Mouse (Mus musculus) liver, postnatal 0 days (tissue): ENCODE results near the gene Tnni3k. TPM values are rescaled to one million over a fixed set of nuclear protein-coding genes. Genes with fewer than 3 reads are reported as not detected.

ENCODE experiments used
- ATAC-seq: fragments of 200-750 bp; cut with Nextera tagmentation; 2 replicates; pipeline ENCODE4 v1.8.0; 2017; ENCODE audit warnings: mild to moderate bottlenecking, moderate library complexity
- DNase-seq: peaks from one replicate; pipeline ENCODE4 v3.0.0-alpha.2; 2016
- H3K27ac ChIP-seq: fragments of 300-500 bp; sonication (generic); 2 replicates; pipeline ENCODE4 v1.5.1; 2014; ENCODE audit warnings: antibody characterized with exemption, moderate library complexity, mild to moderate bottlenecking, low read depth
- H3K27me3 ChIP-seq: fragments of 300-500 bp; sonication (generic); 2 replicates; pipeline ENCODE4 v1.6.1; 2014; ENCODE audit warnings: low read length, control low read depth, mixed read lengths; ENCODE audit not compliant: insufficient read depth
- H3K36me3 ChIP-seq: fragments of 300-500 bp; sonication (generic); replicated peaks from 2 replicates; pipeline ENCODE4 v1.6.1; 2014; ENCODE audit warnings: mild to moderate bottlenecking, control low read depth, low read length, moderate library complexity, mixed read lengths; ENCODE audit not compliant: insufficient read depth
- H3K4me1 ChIP-seq: fragments of 300-500 bp; sonication (generic); 2 replicates; pipeline ENCODE4 v1.6.1; 2014; ENCODE audit warnings: antibody characterized with exemption, mild to moderate bottlenecking, control low read depth; ENCODE audit not compliant: insufficient read depth
- H3K4me2 ChIP-seq: fragments of 300-500 bp; sonication (generic); 2 replicates; pipeline ENCODE4 v1.6.1; 2014; ENCODE audit warnings: low read depth, mild to moderate bottlenecking, low read length, moderate library complexity, mixed read lengths
- H3K4me3 ChIP-seq: fragments of 300-500 bp; sonication (generic); 2 replicates; pipeline ENCODE4 v1.5.1; 2014; ENCODE audit warnings: low read depth, low read length
- H3K9ac ChIP-seq: fragments of 300-500 bp; sonication (generic); replicated peaks from 2 replicates; pipeline ENCODE4 v1.6.1; 2014; ENCODE audit warnings: mild to moderate bottlenecking, moderate library complexity
- H3K9me3 ChIP-seq: fragments of 300-500 bp; sonication (generic); 2 replicates; pipeline ENCODE4 v1.6.1; 2016; ENCODE audit warnings: mild to moderate bottlenecking, control low read depth, low read length, mixed read lengths
- CTCF ChIP-seq: sonication (generic); IDR thresholded peaks from 2 replicates; pipeline ENCODE4 v1.5.1; 2016; ENCODE audit warnings: antibody characterized with exemption, low read depth
- EP300 ChIP-seq: IDR thresholded peaks from 2 replicates; pipeline ENCODE4 v1.6.1; 2016; ENCODE audit warnings: antibody characterized with exemption, low read depth, mild to moderate bottlenecking
- WGBS: fragments of 180-500 bp; shearing (Covaris S2); extraction: QIAGEN DNeasy Blood & Tissue Kit; methylation state at CpG from one replicate; pipeline ENCODE4 v1.1.7; 2014; ENCODE audit not compliant: insufficient replicate concordance; 5-methylcytosine and 5-hydroxymethylcytosine counted together
- polyA plus RNA-seq: library from polyadenylated mRNA; unstranded; fragments of >200 nt; fragmentation: Nextera tagmentation; extraction: Ambion mirVana; gene quantifications from 2 replicates; pipeline ENCODE4 v1.2.1, GENCODE M21; 2015

Tnni3k gene
- polyA plus RNA-seq, 1 experiment from 2014 or later, result not detected

DNA sequence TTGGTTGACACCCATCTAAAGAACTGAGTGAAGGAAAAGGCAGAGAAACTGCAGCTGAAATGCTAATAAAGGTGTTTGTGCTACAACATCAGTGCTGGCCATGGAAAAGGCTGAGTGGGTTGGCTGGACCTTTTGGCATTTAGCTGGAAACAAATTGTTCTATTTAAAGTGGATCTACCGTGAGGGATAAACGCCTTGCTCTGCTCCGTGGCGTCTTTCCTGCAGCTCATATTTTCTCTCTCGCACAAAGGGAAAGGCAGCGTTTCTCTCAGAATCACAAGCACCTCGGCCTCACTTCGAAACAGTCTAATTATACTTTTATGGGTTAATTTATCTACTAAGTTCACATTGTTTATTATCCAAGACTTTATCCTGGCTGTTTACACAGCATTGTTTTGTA is 254.8 kb downstream of the Tnni3k start:
- no peak for TF ChIP-seq EP300
- no peak for TF ChIP-seq CTCF
- H3K9me3 ChIP-seq, result no peaks in the 10 kb centered on the region
- H3K4me2 ChIP-seq, result no peak overlapping the region
- H3K9ac ChIP-seq, result no peak overlapping the region
- no peak overlapping the region for H3K27ac ChIP-seq
- ATAC-seq, result no peak
- H3K4me1 ChIP-seq, result no peaks in the 10 kb centered on the region
- H3K4me3 ChIP-seq, result no peak overlapping the region
- WGBS, result 83% methylated on average over 8 of the region's 8 CpGs
- no peaks in the 10 kb centered on the region for H3K27me3 ChIP-seq
- H3K36me3 ChIP-seq, result no peaks in the 10 kb centered on the region
- DNase-seq, result no peak

- Histone ChIP-seq H3K9ac (no peak overlapping the region), H3K9me3 (no peaks in the 10 kb centered on the region), H3K4me1 (no peaks in the 10 kb centered on the region), H3K27ac (no peak overlapping the region), H3K4me2 (no peak overlapping the region), H3K27me3 (no peaks in the 10 kb centered on the region), H3K4me3 (no peak overlapping the region), H3K36me3 (no peaks in the 10 kb centered on the region)
- 75% methylated on average over 4 of the region's 4 CpGs for WGBS
- no peak for TF ChIP-seq EP300
- no peak for TF ChIP-seq CTCF
- DNase-seq (no peak), ATAC-seq (no peak)
Observed at GRCm38 (mm10) chr3:154798806-154799205, 256.4 kb downstream of the Tnni3k start.

- H3K4me2 ChIP-seq, result no peak overlapping the region
- no peaks in the 10 kb centered on the region for H3K36me3 ChIP-seq
- TF ChIP-seq CTCF (no peak), EP300 (no peak)
- WGBS, result 72% methylated on average over 4 of the region's 4 CpGs
- ATAC-seq (no peak), DNase-seq (no peak)
- no peak overlapping the region for H3K27ac ChIP-seq
- H3K9me3 ChIP-seq, result no peaks in the 10 kb centered on the region
- H3K27me3 ChIP-seq, result no peaks in the 10 kb centered on the region
- no peaks in the 10 kb centered on the region for H3K4me1 ChIP-seq
- H3K4me3 ChIP-seq, result no peak overlapping the region
- no peak overlapping the region for H3K9ac ChIP-seq
Observed at GRCm38 (mm10) chr3:154793571-154793970, 261.6 kb downstream of the Tnni3k start.

GRCm38 (mm10) chr3:154787611-154788010 is 267.6 kb downstream of the Tnni3k start:
- H3K4me1 ChIP-seq, result no peaks in the 10 kb centered on the region
- ATAC-seq, result no peak
- 62% methylated on average over 3 of the region's 3 CpGs for WGBS

DNA sequence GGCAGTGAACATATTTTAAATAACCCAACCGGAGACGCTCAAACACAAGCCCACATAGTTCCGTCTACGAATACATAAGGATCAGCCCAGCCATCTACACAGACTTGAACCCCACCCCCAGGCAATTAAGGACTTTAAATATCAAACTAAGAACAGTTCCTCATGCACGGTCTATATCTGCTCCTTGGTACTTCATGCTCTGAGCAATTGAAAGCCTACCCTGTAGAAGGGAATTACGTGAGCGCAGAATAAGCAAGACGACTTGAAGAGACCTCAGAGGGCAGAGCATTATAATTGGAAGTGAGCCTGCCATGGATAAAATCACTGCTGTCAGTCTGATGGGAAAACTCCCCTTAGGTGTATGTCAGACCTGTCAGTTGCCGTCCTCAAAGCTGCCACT is 268.9 kb downstream of the Tnni3k start:
- Histone ChIP-seq H3K27ac (no peak overlapping the region), H3K27me3 (no peaks in the 10 kb centered on the region), H3K9ac (no peak overlapping the region), H3K4me2 (no peak overlapping the region), H3K4me1 (no peaks in the 10 kb centered on the region), H3K36me3 (no peaks in the 10 kb centered on the region), H3K4me3 (no peak overlapping the region), H3K9me3 (no peaks in the 10 kb centered on the region)
- DNase-seq (no peak), ATAC-seq (no peak)
- no peak for TF ChIP-seq CTCF
- no peak for TF ChIP-seq EP300
- 90% methylated on average over 9 of the region's 9 CpGs for WGBS

More at GRCm38 (mm10) chr3:154787611-154788010, 267.6 kb downstream of the Tnni3k start:
- H3K4me2 ChIP-seq, result no peak overlapping the region
- no peaks in the 10 kb centered on the region for H3K27me3 ChIP-seq
- no peak overlapping the region for H3K27ac ChIP-seq
- no peak for TF ChIP-seq EP300
- TF ChIP-seq CTCF, result no peak
- H3K9me3 ChIP-seq, result no peaks in the 10 kb centered on the region
- no peak overlapping the region for H3K9ac ChIP-seq
- H3K36me3 ChIP-seq, result no peaks in the 10 kb centered on the region
- DNase-seq, result no peak
- no peak overlapping the region for H3K4me3 ChIP-seq

- Histone ChIP-seq H3K9ac (no peak overlapping the region), H3K36me3 (no peaks in the 10 kb centered on the region), H3K27me3 (no peaks in the 10 kb centered on the region), H3K4me2 (no peak overlapping the region), H3K4me1 (no peaks in the 10 kb centered on the region), H3K27ac (no peak overlapping the region), H3K4me3 (no peak overlapping the region), H3K9me3 (no peaks in the 10 kb centered on the region)
- no peak for TF ChIP-seq CTCF
- no peak for TF ChIP-seq EP300
- DNase-seq, result no peak
- 56% methylated on average over 6 of the region's 6 CpGs for WGBS
- no peak for ATAC-seq
Observed at GRCm38 (mm10) chr3:154778836-154779595, 276.2 kb downstream of the Tnni3k start.
